Mouse (Mus musculus) NIH3T3 (cell line): ENCODE measurements around the gene Nme2.
"Not testable (repeated sequence)": the region's sequence is repeated elsewhere in the genome, so short reads cannot be mapped to it uniquely, and the experiment has no call there.

Source experiments
- DNase-seq: peaks from one replicate; pipeline ENCODE4 v3.0.0-alpha.2; 2012; ENCODE audit warnings: low read depth

Nme2 gene

GRCm38 (mm10) chr11:93967381-93967780 is 11.3 kb upstream of the Nme2 start:
- no peak for DNase-seq

- DNase-seq = no peak
These were observed 9.3 kb upstream of the Nme2 start for GRCm38 (mm10) chr11:93965391-93965790.

GRCm38 (mm10) chr11:93963013-93963412 is 7.0 kb upstream of the Nme2 start:
- DNase-seq = peak; percentile 54

- no peak for DNase-seq
These were observed 5.4 kb upstream of the Nme2 start for GRCm38 (mm10) chr11:93961482-93961881.

GRCm38 (mm10) chr11:93957746-93958145 is 1.7 kb upstream of the Nme2 start:
- DNase-seq = no peak

- DNase-seq = peak; percentile 61
These were observed 1.0 kb upstream of the Nme2 start for GRCm38 (mm10) chr11:93957031-93957555.

GRCm38 (mm10) chr11:93955256-93956150 is 556 bp downstream of the Nme2 start:
- DNase-seq = peak; percentile 95

- peak; percentile 45 for DNase-seq
These were observed 1.3 kb downstream of the Nme2 start for GRCm38 (mm10) chr11:93954738-93955255.

- no peak for DNase-seq
These were observed 3.7 kb downstream of the Nme2 start for GRCm38 (mm10) chr11:93952376-93952775.

GRCm38 (mm10) chr11:93950045-93950444 is 6.0 kb downstream of the Nme2 start:
- DNase-seq = peak; percentile 23

GRCm38 (mm10) chr11:93948887-93949567 is 7.0 kb downstream of the Nme2 start:
- DNase-seq = no peak

GRCm38 (mm10) chr11:93944986-93945385 is 11.1 kb downstream of the Nme2 start:
- DNase-seq = peak; percentile 27

GRCm38 (mm10) chr11:93940906-93941305 is 15.2 kb downstream of the Nme2 start:
- DNase-seq = peak; percentile 54

GRCm38 (mm10) chr11:93929106-93929505 is 27.0 kb downstream of the Nme2 start:
- peak; percentile 40 for DNase-seq

GRCm38 (mm10) chr11:93915019-93915418 is 41.0 kb downstream of the Nme2 start:
- not testable (repeated sequence) for DNase-seq

GRCm38 (mm10) chr11:93911603-93912002 is 44.5 kb downstream of the Nme2 start:
- DNase-seq = no peak

GRCm38 (mm10) chr11:93908829-93909228 is 47.2 kb downstream of the Nme2 start:
- peak; percentile 78 for DNase-seq

GRCm38 (mm10) chr11:93907839-93908238 is 48.2 kb downstream of the Nme2 start:
- peak; percentile 38 for DNase-seq

- DNase-seq = no peak
These were observed 49.2 kb downstream of the Nme2 start for GRCm38 (mm10) chr11:93906834-93907233.
